Mouse (Mus musculus): ENCODE results near the gene Bmp5. TPM values are rescaled to one million over a fixed set of nuclear protein-coding genes. Genes with fewer than 3 reads are reported as not detected.
A peak's percentile ranks its signal among the peaks of the same experiment; 100 is the strongest.

Bmp5 gene
- polyA plus RNA-seq (2014; fragmentation: Nextera tagmentation; extraction: Ambion mirVana): 8.0 and 8.4 TPM in 2 replicates

DNA sequence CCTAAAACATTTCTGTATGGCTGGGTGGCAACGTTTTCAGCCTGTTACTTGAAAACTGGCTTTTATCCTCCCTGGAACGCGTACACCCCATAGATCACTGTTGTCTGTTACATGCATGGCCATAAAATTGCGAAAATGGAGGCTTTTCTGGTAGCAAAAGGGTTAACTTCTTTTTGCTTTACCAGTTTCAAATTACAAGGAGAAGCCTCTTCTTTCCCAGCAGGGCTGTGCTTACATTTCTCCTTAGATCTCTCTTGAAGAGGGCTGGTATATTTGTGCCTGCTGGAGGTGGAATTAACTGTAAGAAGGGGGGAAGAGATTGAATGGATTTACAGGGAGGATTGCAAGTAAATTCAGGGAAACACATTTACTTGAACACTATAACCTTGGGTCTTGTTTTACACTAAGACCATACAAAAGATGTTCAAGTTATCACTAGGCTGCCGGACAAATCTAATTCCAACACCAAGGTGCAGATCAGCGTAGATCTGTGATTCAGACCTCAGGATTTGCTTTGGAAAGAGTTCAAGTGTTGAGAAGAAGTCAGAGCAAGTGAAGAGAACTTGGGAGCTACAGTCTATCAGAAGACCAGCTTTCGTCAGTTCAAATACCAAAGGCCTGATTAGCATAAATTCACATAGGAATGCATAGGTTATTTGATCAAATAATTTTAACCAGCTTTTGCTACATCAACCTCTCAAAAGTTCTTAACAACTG lies at the start of gene Bmp5:
Gene Bmp5, plus strand, starts transcription at position 236 of the 717 bp plus-strand sequence.
- WGBS: 20% methylated on average over 7 of the region's 7 CpGs
- Histone ChIP-seq H3K27me3 (ENCODE audit: control insufficient read depth, insufficient read depth, low read length) (no peaks in the 10 kb centered on the region), H3K9ac (ENCODE audit: low read length) (peak within 1 kb of the TSS; percentile 64), H3K9me3 (ENCODE audit: control insufficient read depth, low read length) (no peaks in the 10 kb centered on the region), H3K27ac (replicated peaks in 1 of 2; ENCODE audit: control insufficient read depth in 1 of 2, insufficient read depth in 1 of 2, low read depth in 2 of 2, low read length in 2 of 2) (peak within 1 kb of the TSS; percentile 74 to 84), H3K4me2 (ENCODE audit: low read length) (peak within 1 kb of the TSS; percentile 62), H3K4me1 (ENCODE audit: control insufficient read depth in 2 of 2, insufficient read depth in 2 of 2, low read length in 2 of 2) (no peaks in the 10 kb centered on the region), H3K4me3 (ENCODE audit: control insufficient read depth in 1 of 2, insufficient read depth in 1 of 2, low read depth in 1 of 2, low read length in 2 of 2) (peak within 1 kb of the TSS; percentile 36 to 39), H3K36me3 (ENCODE audit: control insufficient read depth, insufficient read depth, low read length) (no peaks in the 10 kb centered on the region)
- ATAC-seq (ENCODE audit: insufficient number of reproducible peaks, insufficient read depth, low FRiP score, low read depth): no peak

- H3K4me1 ChIP-seq (ENCODE audit: control insufficient read depth in 2 of 2, insufficient read depth in 2 of 2, low read length in 2 of 2): no peaks in the 10 kb centered on the region
- H3K27ac ChIP-seq (replicated peaks in 1 of 2; ENCODE audit: control insufficient read depth in 1 of 2, insufficient read depth in 1 of 2, low read depth in 2 of 2, low read length in 2 of 2): no peak overlapping the region
- no peak overlapping the region for H3K4me2 ChIP-seq (ENCODE audit: low read length)
- H3K4me3 ChIP-seq (ENCODE audit: control insufficient read depth in 1 of 2, insufficient read depth in 1 of 2, low read depth in 1 of 2, low read length in 2 of 2): no peak overlapping the region
- whole genome bisulfite sequencing: 23% methylated on average over 5 of the region's 5 CpGs
- H3K36me3 ChIP-seq (ENCODE audit: control insufficient read depth, insufficient read depth, low read length): no peaks in the 10 kb centered on the region
- no peaks in the 10 kb centered on the region for H3K9me3 ChIP-seq (ENCODE audit: control insufficient read depth, low read length)
- H3K27me3 ChIP-seq (ENCODE audit: control insufficient read depth, insufficient read depth, low read length): no peaks in the 10 kb centered on the region
- ATAC-seq (ENCODE audit: insufficient number of reproducible peaks, insufficient read depth, low FRiP score, low read depth): no peak
- H3K9ac ChIP-seq (ENCODE audit: low read length): no peak overlapping the region
These were observed 15.1 kb upstream of the Bmp5 start for GRCm38 (mm10) chr9:75760075-75760474.

DNA sequence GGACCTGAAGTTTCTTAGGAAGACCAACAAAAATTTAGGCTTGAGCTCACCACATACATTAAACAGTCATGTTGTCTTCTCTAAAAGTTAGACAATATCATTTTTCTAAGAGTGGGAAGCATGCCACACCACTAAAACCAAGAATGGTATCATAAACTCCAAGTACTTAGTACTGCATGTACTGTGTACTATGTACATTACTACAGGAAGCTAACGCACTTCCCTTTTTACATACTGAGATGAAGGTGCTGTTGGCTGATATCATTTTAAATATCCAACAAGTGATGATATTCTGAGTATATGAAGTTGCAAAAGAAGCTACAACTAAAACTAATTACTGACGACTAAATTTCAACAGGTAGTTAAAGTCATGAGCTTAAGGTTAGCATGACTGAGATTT lies 13.6 kb upstream of the Bmp5 start:
- no peak overlapping the region for H3K27ac ChIP-seq (replicated peaks in 1 of 2; ENCODE audit: control insufficient read depth in 1 of 2, insufficient read depth in 1 of 2, low read depth in 2 of 2, low read length in 2 of 2)
- no peak overlapping the region for H3K4me2 ChIP-seq (ENCODE audit: low read length)
- H3K9ac ChIP-seq (ENCODE audit: low read length): no peak overlapping the region
- no peak overlapping the region for H3K4me3 ChIP-seq (ENCODE audit: control insufficient read depth in 1 of 2, insufficient read depth in 1 of 2, low read depth in 1 of 2, low read length in 2 of 2)
- WGBS: 85% methylated on average over 2 of the region's 2 CpGs
- H3K9me3 ChIP-seq (ENCODE audit: control insufficient read depth, low read length): no peaks in the 10 kb centered on the region
- no peak for ATAC-seq (ENCODE audit: insufficient number of reproducible peaks, insufficient read depth, low FRiP score, low read depth)
- H3K4me1 ChIP-seq (ENCODE audit: control insufficient read depth in 2 of 2, insufficient read depth in 2 of 2, low read length in 2 of 2): no peaks in the 10 kb centered on the region; a peak in 1 of 4 replicates
- H3K36me3 ChIP-seq (ENCODE audit: control insufficient read depth, insufficient read depth, low read length): no peaks in the 10 kb centered on the region
- no peaks in the 10 kb centered on the region for H3K27me3 ChIP-seq (ENCODE audit: control insufficient read depth, insufficient read depth, low read length)

DNA sequence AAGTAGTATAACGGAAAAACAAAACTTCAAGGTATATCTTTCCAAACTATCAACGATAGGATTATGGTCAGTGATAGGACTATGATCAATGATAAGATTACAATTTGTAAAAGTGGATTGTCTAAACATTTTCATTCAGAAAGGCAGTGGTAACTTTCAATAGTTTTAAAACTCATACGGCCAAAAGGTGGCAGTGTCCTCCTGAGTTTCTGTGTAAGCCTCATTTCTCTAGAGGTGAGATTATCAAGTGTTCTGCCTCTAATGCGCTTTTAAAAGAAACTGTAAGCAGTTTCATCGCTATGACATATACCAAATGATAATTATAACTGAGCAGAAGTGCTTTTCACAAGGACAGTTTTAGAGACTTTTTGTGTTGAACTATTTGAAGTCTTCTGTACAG lies 12.7 kb upstream of the Bmp5 start:
- Histone ChIP-seq H3K4me2 (ENCODE audit: low read length) (no peak overlapping the region), H3K9me3 (ENCODE audit: control insufficient read depth, low read length) (no peaks in the 10 kb centered on the region), H3K4me1 (ENCODE audit: control insufficient read depth in 2 of 2, insufficient read depth in 2 of 2, low read length in 2 of 2) (peaks cover 0 to 3% of the 10 kb centered on the region in 2 experiments; a peak in 1 of 4 replicates), H3K9ac (ENCODE audit: low read length) (no peak overlapping the region), H3K27me3 (ENCODE audit: control insufficient read depth, insufficient read depth, low read length) (no peaks in the 10 kb centered on the region), H3K36me3 (ENCODE audit: control insufficient read depth, insufficient read depth, low read length) (no peaks in the 10 kb centered on the region), H3K27ac (replicated peaks in 1 of 2; ENCODE audit: control insufficient read depth in 1 of 2, insufficient read depth in 1 of 2, low read depth in 2 of 2, low read length in 2 of 2) (no peak overlapping the region), H3K4me3 (ENCODE audit: control insufficient read depth in 1 of 2, insufficient read depth in 1 of 2, low read depth in 1 of 2, low read length in 2 of 2) (no peak overlapping the region)
- whole genome bisulfite sequencing: 17% methylated on average over 5 of the region's 5 CpGs
- no peak for ATAC-seq (ENCODE audit: insufficient number of reproducible peaks, insufficient read depth, low FRiP score, low read depth)

GRCm38 (mm10) chr9:75764792-75765191 lies 10.4 kb upstream of the Bmp5 start:
- no peak for ATAC-seq (ENCODE audit: insufficient number of reproducible peaks, insufficient read depth, low FRiP score, low read depth)
- no peak overlapping the region for H3K27ac ChIP-seq (replicated peaks in 1 of 2; ENCODE audit: control insufficient read depth in 1 of 2, insufficient read depth in 1 of 2, low read depth in 2 of 2, low read length in 2 of 2)
- H3K9ac ChIP-seq (ENCODE audit: low read length): no peak overlapping the region
- H3K9me3 ChIP-seq (ENCODE audit: control insufficient read depth, low read length): no peaks in the 10 kb centered on the region
- WGBS: 78% methylated on average over 7 of the region's 7 CpGs
- H3K4me1 ChIP-seq (ENCODE audit: control insufficient read depth in 2 of 2, insufficient read depth in 2 of 2, low read length in 2 of 2): peaks cover 0 to 9% of the 10 kb centered on the region in 2 experiments; a peak in 3 of 4 replicates
- no peak overlapping the region for H3K4me2 ChIP-seq (ENCODE audit: low read length)
- no peaks in the 10 kb centered on the region for H3K27me3 ChIP-seq (ENCODE audit: control insufficient read depth, insufficient read depth, low read length)
- H3K36me3 ChIP-seq (ENCODE audit: control insufficient read depth, insufficient read depth, low read length): no peaks in the 10 kb centered on the region
- H3K4me3 ChIP-seq (ENCODE audit: control insufficient read depth in 1 of 2, insufficient read depth in 1 of 2, low read depth in 1 of 2, low read length in 2 of 2): no peak overlapping the region

DNA sequence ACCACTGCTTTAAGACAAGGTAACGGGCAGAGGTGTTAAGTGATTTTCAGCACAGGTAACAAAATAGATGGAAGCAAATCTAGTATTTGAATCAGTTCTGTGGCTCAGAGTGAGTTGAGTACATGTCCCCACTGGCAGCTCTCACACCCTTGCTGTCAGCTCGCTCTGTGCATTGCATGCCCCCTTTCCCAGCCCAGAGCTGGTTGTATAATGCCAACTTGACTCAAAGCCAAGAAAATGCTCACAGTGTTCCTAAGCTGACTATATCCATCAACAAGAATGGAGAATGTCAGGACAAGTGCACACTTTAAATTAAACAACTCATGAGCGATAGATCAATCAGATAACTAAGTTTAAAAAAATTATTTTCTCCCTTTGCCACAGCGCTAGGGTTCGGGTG lies 8.6 kb upstream of the Bmp5 start:
- H3K4me2 ChIP-seq (ENCODE audit: low read length): no peak overlapping the region
- H3K4me3 ChIP-seq (ENCODE audit: control insufficient read depth in 1 of 2, insufficient read depth in 1 of 2, low read depth in 1 of 2, low read length in 2 of 2): no peak overlapping the region
- no peaks in the 10 kb centered on the region for H3K27me3 ChIP-seq (ENCODE audit: control insufficient read depth, insufficient read depth, low read length)
- no peak overlapping the region for H3K27ac ChIP-seq (replicated peaks in 1 of 2; ENCODE audit: control insufficient read depth in 1 of 2, insufficient read depth in 1 of 2, low read depth in 2 of 2, low read length in 2 of 2)
- H3K9me3 ChIP-seq (ENCODE audit: control insufficient read depth, low read length): no peaks in the 10 kb centered on the region
- H3K9ac ChIP-seq (ENCODE audit: low read length): no peak overlapping the region
- H3K36me3 ChIP-seq (ENCODE audit: control insufficient read depth, insufficient read depth, low read length): no peaks in the 10 kb centered on the region
- no peak for ATAC-seq (ENCODE audit: insufficient number of reproducible peaks, insufficient read depth, low FRiP score, low read depth)
- peaks cover 0 to 9% of the 10 kb centered on the region in 2 experiments; a peak in 3 of 4 replicates for H3K4me1 ChIP-seq (ENCODE audit: control insufficient read depth in 2 of 2, insufficient read depth in 2 of 2, low read length in 2 of 2)
- WGBS: 47% methylated on average over 5 of the region's 5 CpGs

- peaks cover 0 to 9% of the 10 kb centered on the region in 2 experiments; a peak in 3 of 4 replicates for H3K4me1 ChIP-seq (ENCODE audit: control insufficient read depth in 2 of 2, insufficient read depth in 2 of 2, low read length in 2 of 2)
- H3K9ac ChIP-seq (ENCODE audit: low read length): no peak overlapping the region
- no peak for ATAC-seq (ENCODE audit: insufficient number of reproducible peaks, insufficient read depth, low FRiP score, low read depth)
- peak overlapping the region; percentile 7 to 56; a peak in 1 of 4 replicates for H3K27ac ChIP-seq (replicated peaks in 1 of 2; ENCODE audit: control insufficient read depth in 1 of 2, insufficient read depth in 1 of 2, low read depth in 2 of 2, low read length in 2 of 2)
- peak overlapping the region; percentile 7 for H3K4me2 ChIP-seq (ENCODE audit: low read length)
- H3K9me3 ChIP-seq (ENCODE audit: control insufficient read depth, low read length): no peaks in the 10 kb centered on the region
- no peak overlapping the region for H3K4me3 ChIP-seq (ENCODE audit: control insufficient read depth in 1 of 2, insufficient read depth in 1 of 2, low read depth in 1 of 2, low read length in 2 of 2)
- no peaks in the 10 kb centered on the region for H3K36me3 ChIP-seq (ENCODE audit: control insufficient read depth, insufficient read depth, low read length)
- WGBS: 3% methylated on average over 3 of the region's 3 CpGs
- no peaks in the 10 kb centered on the region for H3K27me3 ChIP-seq (ENCODE audit: control insufficient read depth, insufficient read depth, low read length)
These were observed 6.1 kb upstream of the Bmp5 start for GRCm38 (mm10) chr9:75769042-75769441.

- H3K4me2 ChIP-seq (ENCODE audit: low read length): peak overlapping the region; percentile 62
- H3K4me1 ChIP-seq (ENCODE audit: control insufficient read depth in 2 of 2, insufficient read depth in 2 of 2, low read length in 2 of 2): no peaks in the 10 kb centered on the region
- WGBS: 20% methylated on average over 7 of the region's 7 CpGs
- peak overlapping the region; percentile 64 for H3K9ac ChIP-seq (ENCODE audit: low read length)
- no peaks in the 10 kb centered on the region for H3K27me3 ChIP-seq (ENCODE audit: control insufficient read depth, insufficient read depth, low read length)
- ATAC-seq (ENCODE audit: insufficient number of reproducible peaks, insufficient read depth, low FRiP score, low read depth): no peak
- H3K36me3 ChIP-seq (ENCODE audit: control insufficient read depth, insufficient read depth, low read length): no peaks in the 10 kb centered on the region
- H3K9me3 ChIP-seq (ENCODE audit: control insufficient read depth, low read length): no peaks in the 10 kb centered on the region
- peak overlapping the region; percentile 56 to 84 for H3K27ac ChIP-seq (replicated peaks in 1 of 2; ENCODE audit: control insufficient read depth in 1 of 2, insufficient read depth in 1 of 2, low read depth in 2 of 2, low read length in 2 of 2)
- peak overlapping the region; percentile 36 to 39 for H3K4me3 ChIP-seq (ENCODE audit: control insufficient read depth in 1 of 2, insufficient read depth in 1 of 2, low read depth in 1 of 2, low read length in 2 of 2)
These were observed 989 bp downstream of the Bmp5 start for GRCm38 (mm10) chr9:75776153-75776552.

All from heart, embryonic 14.5 days (tissue).